Mouse (Mus musculus) urinary bladder, adult 2 months (tissue): ENCODE measurements around the gene Pnn. TPM values are rescaled to one million over a fixed set of nuclear protein-coding genes. Genes with fewer than 3 reads are reported as not detected.

Experiments used
- DNase-seq: peaks from one replicate; pipeline ENCODE4 v3.0.0; 2022; ENCODE audit warnings: low spot score
- polyA plus RNA-seq: library from polyadenylated mRNA; depleted of rRNA; stranded (reverse); fragments of >200 nt; gene quantifications from 2 replicates; pipeline ENCODE4 v1.2.3, GENCODE M21; 2012; rRNA removed

The Pnn gene
- polyA plus RNA-seq, 1 experiment, result 52.1 TPM

DNA sequence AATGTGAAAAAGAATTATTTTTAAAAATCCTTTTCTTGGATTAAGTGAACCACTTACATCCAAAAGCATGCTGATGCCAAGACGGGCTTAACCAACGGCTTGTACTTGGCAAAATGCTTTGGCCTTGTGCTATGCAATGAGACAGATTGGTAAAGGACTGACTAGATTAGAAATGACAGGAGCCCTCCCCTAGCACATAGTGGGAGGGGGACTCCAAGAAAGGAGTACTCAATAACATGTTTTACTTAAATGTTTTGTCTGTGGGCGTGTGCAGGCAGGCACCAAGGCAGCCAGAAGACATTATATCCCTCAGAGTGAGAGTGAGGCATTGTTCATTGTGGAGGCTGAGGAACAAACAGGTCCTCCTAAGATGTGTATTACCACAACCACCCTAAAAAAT lies 7.4 kb downstream of the Pnn start:
- DNase-seq, result no peak

DNA sequence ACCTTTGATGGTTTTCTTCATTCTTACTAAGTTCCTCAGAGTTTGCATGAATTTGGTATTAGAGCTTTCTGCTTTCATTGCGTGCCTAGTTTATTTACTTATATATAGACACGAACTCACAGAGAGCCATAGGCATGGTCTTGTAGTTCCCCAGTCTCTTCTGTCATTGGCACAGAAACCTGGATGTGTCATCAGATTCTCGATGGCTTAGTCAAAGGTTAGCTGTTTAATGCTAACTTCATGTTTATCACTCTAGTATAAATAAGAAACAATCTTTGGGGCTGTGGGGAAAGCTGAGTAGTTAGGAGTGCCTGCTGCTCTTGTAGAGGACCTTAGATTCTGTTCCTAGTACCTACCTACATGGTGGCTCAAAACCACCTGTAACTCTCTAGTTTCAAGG lies 10.3 kb downstream of the Pnn start:
- no peak for DNase-seq

DNA sequence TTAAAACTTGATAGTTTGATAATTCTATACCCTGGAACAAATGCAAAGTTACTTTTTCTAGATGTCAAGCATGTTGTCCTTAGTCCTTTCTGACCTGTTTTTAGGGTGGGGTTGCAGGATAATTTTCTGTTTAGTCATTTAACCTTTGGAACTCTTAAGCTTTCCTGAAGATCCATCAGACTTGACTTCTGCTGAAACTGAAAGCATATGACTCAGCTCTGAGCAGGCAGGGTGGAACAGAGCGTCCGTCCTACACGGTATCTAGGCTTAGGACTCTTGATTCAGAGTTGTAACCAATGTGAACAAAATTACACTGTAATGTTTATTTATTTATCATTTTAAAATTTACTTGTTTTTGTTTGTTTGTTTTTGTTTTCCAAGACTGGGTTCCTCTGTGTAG lies 11.2 kb downstream of the Pnn start:
- no peak for DNase-seq

DNA sequence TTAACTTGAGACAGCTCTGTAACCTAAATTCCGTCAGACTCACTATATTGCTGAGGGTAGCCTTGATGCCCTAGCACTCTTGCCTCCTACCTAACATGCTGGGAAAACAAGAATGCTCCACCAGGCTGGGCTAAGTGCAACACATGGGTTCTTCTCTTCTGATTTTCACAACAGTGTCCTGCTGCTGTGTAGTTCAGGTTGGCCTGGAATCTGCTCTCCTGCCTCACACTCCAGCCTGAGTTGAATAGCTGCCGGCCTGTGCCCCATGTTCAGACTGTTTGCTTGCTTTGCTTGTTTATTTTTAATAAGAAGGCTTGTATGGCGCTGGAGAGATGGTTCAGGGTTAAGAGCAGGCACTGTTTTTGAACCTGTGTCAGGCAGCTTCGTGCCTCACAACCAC lies 13.8 kb downstream of the Pnn start:
- no peak for DNase-seq

DNA sequence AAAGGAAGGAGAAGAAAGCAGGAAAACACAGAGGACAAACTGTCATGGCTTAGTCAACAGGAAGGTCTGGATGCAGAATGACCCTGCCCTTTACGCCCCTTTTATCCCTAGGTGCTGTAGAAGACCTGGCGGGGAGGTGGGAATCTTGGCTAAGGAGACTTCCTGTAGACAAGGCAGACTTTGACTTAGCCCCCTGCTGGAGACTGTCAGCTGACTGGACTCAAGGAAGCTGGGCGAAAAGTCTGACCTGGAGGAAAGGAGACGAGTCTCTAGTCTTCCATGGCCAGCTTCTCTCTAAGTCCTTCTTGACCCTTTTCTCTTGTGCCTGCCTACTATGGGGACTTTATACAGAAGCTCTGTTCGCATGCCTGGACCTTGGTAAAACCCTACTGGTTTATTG lies 17.8 kb downstream of the Pnn start:
- no peak for DNase-seq

- DNase-seq, result no peak
These were observed 19.5 kb downstream of the Pnn start for GRCm38 (mm10) chr12:59086171-59086570.

DNA sequence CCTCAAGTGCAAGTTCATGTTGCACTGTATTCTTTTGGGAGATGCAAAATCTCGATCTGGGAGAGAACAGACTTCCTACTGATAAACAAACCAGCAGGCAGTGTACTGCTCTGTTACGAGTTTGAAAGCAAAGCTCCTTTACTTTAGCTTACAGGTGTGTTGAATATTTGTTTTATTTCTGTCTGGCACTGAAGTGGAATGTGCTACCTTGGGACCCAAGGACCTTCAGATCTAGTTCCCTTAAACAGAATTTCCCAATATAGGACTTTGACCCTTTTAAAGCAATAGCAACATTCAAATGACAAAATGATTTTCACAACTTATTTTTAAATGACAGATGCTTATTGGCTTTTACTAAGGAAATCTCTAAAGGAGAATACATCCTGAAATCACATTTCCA lies 26.9 kb downstream of the Pnn start:
- DNase-seq, result no peak

DNA sequence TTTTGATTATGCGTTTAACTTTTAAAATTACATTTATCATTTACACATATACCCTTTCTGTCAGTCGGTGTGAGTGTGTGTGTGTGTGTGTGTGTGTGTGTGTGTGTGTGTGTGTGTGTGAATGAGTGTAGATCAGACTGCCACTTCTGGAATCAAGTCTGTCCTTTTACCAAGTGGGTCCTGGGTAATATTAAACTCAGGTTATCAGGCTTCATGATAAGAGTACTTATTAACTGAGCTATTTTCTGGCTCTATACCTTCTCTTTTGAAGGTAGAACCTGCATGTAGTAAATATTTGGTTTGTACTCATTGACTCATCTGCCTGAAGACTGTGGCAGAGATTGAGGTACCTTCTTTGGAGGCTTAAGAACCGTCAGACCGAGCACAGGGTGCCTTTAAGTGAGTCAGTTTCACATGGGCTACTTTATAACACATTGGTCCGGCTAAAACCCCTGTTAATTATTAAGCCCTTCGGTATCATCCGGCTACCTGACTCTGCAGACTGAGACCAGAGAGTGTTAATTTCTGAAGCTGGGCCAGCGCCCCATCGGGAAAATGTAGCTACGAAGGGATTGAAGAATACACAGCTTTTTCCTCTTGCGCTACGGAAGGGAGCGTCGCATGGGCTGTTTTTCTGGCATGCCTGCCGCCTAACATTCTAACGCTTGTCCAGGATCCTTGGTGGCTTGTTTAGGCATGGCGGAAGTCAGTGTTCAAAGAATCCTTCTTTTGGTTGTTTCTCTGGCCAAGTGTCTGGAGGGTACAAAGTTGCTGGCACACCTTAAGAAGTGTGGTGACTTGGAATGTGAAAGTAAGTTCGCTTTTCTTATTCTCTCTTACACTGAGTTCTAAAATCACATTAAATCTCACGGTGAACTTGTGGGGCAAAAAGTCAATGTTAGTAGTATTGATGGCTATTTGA lies 28.7 kb downstream of the Pnn start, which contains the start of gene Mia2:
TSS of gene Mia2 (plus strand) at position 696 of the 922 bp plus-strand sequence.
- no peak for DNase-seq

DNA sequence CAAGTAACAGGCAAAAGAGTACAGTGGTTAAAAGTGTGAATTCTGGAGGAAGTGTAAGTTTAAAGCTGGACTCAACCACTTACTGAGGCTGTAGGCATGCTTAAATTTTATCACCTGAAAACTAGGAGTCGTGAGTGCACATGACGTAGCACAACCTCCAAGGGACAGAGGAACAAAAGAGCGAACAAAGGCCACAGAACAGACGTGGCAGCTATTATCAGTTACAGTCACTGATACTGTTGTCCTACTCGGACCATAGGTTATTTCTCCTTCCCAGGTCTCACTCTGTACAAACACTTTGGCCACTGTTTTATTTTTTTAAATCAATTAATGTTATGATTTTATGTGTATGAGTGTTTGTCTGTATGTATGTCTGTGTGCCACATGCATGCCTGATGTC lies 38.1 kb downstream of the Pnn start:
- DNase-seq, result no peak

DNA sequence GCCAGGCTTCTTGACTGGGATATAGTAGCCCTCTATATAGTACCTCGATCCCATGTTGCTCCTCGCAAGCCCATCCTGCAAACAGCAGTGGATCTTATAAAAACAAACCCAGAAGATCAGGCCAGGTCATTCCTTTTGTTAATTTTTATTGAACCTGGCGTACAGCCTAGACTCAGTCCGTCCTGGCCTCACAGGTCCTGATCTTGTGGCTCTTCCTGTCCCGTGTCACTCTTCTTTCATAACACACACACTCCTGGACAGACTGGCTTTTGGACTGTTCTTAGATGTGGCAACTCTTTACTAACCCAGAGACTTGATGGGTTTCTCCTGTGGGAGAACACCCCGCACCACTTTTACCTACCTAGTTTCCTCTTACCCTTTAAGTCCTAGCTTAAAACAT lies 39.2 kb downstream of the Pnn start:
- no peak for DNase-seq

- no peak for DNase-seq
These were observed 39.8 kb downstream of the Pnn start for GRCm38 (mm10) chr12:59106491-59106890.

DNA sequence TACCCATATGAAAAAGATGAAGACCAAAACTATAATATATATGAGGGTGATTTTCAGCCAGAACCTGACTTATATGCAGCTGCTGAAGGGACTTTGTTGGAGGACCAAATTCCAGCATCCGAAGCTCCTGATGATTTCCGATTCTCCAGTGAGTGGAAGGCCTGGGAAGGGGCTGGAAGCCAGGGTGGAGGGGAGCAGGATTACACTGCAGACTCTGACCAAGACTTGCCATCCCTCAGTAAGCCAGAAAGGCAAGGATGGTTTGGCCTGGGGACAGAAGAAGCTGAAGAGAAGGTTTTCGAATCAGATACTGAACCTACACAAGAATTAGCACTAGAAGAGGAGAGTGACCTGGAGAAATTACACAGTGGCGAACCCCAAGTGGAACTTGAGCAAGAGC lies 41.2 kb downstream of the Pnn start:
- no peak for DNase-seq

DNA sequence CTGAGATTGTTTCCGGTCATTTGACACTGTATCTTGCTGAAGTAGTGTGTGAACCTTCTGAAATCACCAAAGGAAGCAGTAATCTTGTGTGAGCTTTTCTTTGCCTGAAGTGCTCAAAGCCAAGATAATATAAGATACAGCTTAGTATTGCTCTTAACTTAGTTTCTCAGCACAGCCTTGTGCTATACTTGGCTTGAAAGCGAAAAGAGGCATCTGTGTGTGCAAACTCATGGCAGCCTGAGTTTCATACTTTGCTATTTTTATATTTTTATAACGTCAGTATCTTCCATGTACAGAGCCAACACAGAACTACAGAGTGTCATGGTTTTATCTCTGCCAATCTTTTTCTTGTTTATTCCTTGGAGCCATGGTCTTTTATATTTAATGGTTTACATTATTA lies 50.5 kb downstream of the Pnn start:
- DNase-seq, result no peak

Other genes starting within 250 kb of the Pnn start
- gene Sec23a, start 54.9 kb upstream of the Pnn start, polyA plus RNA-seq, result 38.8 and 41.9 TPM in 2 replicates
- 7.7 and 8.5 TPM in 2 replicates for gene Gemin2, start 53.5 kb upstream of the Pnn start, polyA plus RNA-seq
- gene Trappc6b, start 5.4 kb upstream of the Pnn start, polyA plus RNA-seq, result 100 and 122 TPM in 2 replicates
- gene Mia2, start 28.9 kb downstream of the Pnn start, polyA plus RNA-seq, result 58.4 and 62.9 TPM in 2 replicates
- 14.9 and 17.8 TPM in 2 replicates for gene Fbxo33, start 152.8 kb downstream of the Pnn start, polyA plus RNA-seq